Mouse (Mus musculus) hindbrain, embryonic 11.5 days (tissue): ENCODE measurements around the gene Slc37a1. TPM values are rescaled to one million over a fixed set of nuclear protein-coding genes. Genes with fewer than 3 reads are reported as not detected.

Source experiments
- ATAC-seq: fragments of 200-750 bp; cut with Nextera tagmentation; 2 replicates; pipeline ENCODE4 v1.8.0; 2017; ENCODE audit warnings: mild to moderate bottlenecking, moderate TSS enrichment, moderate library complexity; ENCODE audit not compliant: low FRiP score
- DNase-seq: peaks from one replicate; pipeline ENCODE4 v3.0.0-alpha.2; 2015; ENCODE audit warnings: low spot score
- H3K27ac ChIP-seq: fragments of 300-500 bp; sonication (generic); 2 replicates; pipeline ENCODE4 v1.5.1; 2014; ENCODE audit warnings: mild to moderate bottlenecking, low read depth, low read length
- H3K27me3 ChIP-seq: fragments of 300-500 bp; sonication (generic); 2 replicates; pipeline ENCODE4 v1.6.1; 2014; ENCODE audit warnings: mild to moderate bottlenecking, low read length, moderate library complexity, mixed read lengths; ENCODE audit not compliant: control insufficient read depth, insufficient read depth
- H3K36me3 ChIP-seq: fragments of 300-500 bp; sonication (generic); 2 replicates; pipeline ENCODE4 v1.6.1; 2014; ENCODE audit warnings: mild to moderate bottlenecking, low read length, moderate library complexity, mixed read lengths; ENCODE audit not compliant: control insufficient read depth, insufficient read depth
- H3K4me1 ChIP-seq: fragments of 300-500 bp; sonication (generic); replicated peaks from 2 replicates; pipeline ENCODE4 v1.6.1; 2014; ENCODE audit warnings: low read length, mixed read lengths; ENCODE audit not compliant: control insufficient read depth, insufficient read depth
- H3K4me2 ChIP-seq: fragments of 300-500 bp; sonication (generic); replicated peaks from 2 replicates; pipeline ENCODE4 v1.6.1; 2014; ENCODE audit warnings: mild to moderate bottlenecking, low read depth, low read length
- H3K4me3 ChIP-seq: fragments of 300-500 bp; sonication (generic); 2 replicates; pipeline ENCODE4 v1.5.1; 2014; ENCODE audit warnings: low read depth, low read length
- H3K9ac ChIP-seq: fragments of 300-500 bp; sonication (generic); 2 replicates; pipeline ENCODE4 v1.6.1; 2014; ENCODE audit warnings: low read depth, low read length
- H3K9me3 ChIP-seq: fragments of 300-500 bp; sonication (generic); 2 replicates; pipeline ENCODE4 v1.6.1; 2016; ENCODE audit warnings: low read length; ENCODE audit not compliant: control insufficient read depth
- WGBS: fragments of 180-500 bp; shearing (Covaris S2); extraction: QIAGEN DNeasy Blood & Tissue Kit; methylation state at CpG from one replicate; pipeline ENCODE4 v1.1.7; 2014; 5-methylcytosine and 5-hydroxymethylcytosine counted together
- polyA plus RNA-seq: library from polyadenylated mRNA; unstranded; fragments of >200 nt; fragmentation: Nextera tagmentation; extraction: Ambion mirVana; gene quantifications from 2 replicates; pipeline ENCODE4 v1.2.1, GENCODE M21; 2014

The Slc37a1 gene
- polyA plus RNA-seq, 1 experiment from 2014 or later = 13.0 TPM

- H3K4me2 ChIP-seq = no peak overlapping the region
- no peak overlapping the region for H3K27ac ChIP-seq
- no peak overlapping the region for H3K4me3 ChIP-seq
- no peaks in the 10 kb centered on the region for H3K4me1 ChIP-seq
- ATAC-seq (no peak), DNase-seq (no peak)
- whole genome bisulfite sequencing = 92% methylated on average over 12 of the region's 12 CpGs
- no peaks in the 10 kb centered on the region for H3K27me3 ChIP-seq
- no peaks in the 10 kb centered on the region for H3K36me3 ChIP-seq
- no peaks in the 10 kb centered on the region for H3K9me3 ChIP-seq
- no peak overlapping the region for H3K9ac ChIP-seq
Observed at GRCm38 (mm10) chr17:31257898-31258297, 28.7 kb upstream of the Slc37a1 start.

DNA sequence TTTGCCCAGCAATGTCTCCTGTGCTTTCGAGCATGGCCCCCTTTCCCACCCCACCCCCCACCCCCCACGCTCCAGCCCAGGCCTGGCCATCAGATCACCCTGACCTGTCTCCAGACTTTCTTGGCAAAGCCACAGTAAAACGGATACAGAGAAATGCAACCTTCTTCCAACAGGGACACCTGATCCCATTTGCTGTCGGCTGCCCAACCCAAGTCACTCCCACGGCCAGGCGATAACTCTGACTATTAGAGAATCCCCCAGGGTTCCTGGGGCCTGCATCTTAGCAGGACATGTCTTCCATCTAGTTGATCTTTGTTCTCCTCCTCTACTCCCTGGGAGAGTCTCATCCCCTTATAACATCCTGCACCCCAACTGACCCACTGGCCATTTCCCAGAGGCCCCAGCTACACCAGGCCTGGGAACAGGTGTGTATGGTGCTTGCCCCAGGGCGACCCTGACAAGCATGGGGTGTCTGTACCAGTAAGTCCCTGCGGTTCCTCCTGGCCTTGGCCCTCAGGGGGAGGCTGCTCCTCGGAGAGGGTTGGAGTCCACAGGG lies 28.2 kb upstream of the Slc37a1 start:
- H3K27me3 ChIP-seq = no peaks in the 10 kb centered on the region
- no peak overlapping the region for H3K4me2 ChIP-seq
- no peaks in the 10 kb centered on the region for H3K36me3 ChIP-seq
- WGBS = 79% methylated on average over 9 of the region's 9 CpGs
- H3K9me3 ChIP-seq = no peaks in the 10 kb centered on the region
- DNase-seq (no peak), ATAC-seq (no peak)
- no peak overlapping the region for H3K9ac ChIP-seq
- H3K4me3 ChIP-seq = no peak overlapping the region
- H3K4me1 ChIP-seq = no peaks in the 10 kb centered on the region
- H3K27ac ChIP-seq = no peak overlapping the region

- Histone ChIP-seq H3K27ac (no peak overlapping the region), H3K4me3 (no peak overlapping the region), H3K27me3 (no peaks in the 10 kb centered on the region), H3K9me3 (no peaks in the 10 kb centered on the region), H3K4me1 (no peaks in the 10 kb centered on the region), H3K9ac (no peak overlapping the region), H3K36me3 (no peaks in the 10 kb centered on the region), H3K4me2 (no peak overlapping the region)
- WGBS = 77% methylated on average over 4 of the region's 4 CpGs
- ATAC-seq (no peak), DNase-seq (no peak)
Observed at GRCm38 (mm10) chr17:31259145-31259544, 27.4 kb upstream of the Slc37a1 start.

GRCm38 (mm10) chr17:31259825-31260224 lies 26.8 kb upstream of the Slc37a1 start:
- H3K9me3 ChIP-seq = no peaks in the 10 kb centered on the region
- WGBS = 76% methylated on average over 4 of the region's 4 CpGs
- H3K4me3 ChIP-seq = no peak overlapping the region

GRCm38 (mm10) chr17:31260430-31260829 lies 26.2 kb upstream of the Slc37a1 start:
- Histone ChIP-seq H3K9ac (no peak overlapping the region), H3K27ac (no peak overlapping the region), H3K4me3 (no peak overlapping the region), H3K4me2 (no peak overlapping the region), H3K27me3 (no peaks in the 10 kb centered on the region), H3K4me1 (no peaks in the 10 kb centered on the region), H3K36me3 (no peaks in the 10 kb centered on the region), H3K9me3 (no peaks in the 10 kb centered on the region)
- WGBS = 92% methylated on average over 7 of the region's 7 CpGs
- ATAC-seq (no peak), DNase-seq (no peak)

More at GRCm38 (mm10) chr17:31259825-31260224, 26.8 kb upstream of the Slc37a1 start:
- no peak overlapping the region for H3K4me2 ChIP-seq
- H3K27me3 ChIP-seq = no peaks in the 10 kb centered on the region
- DNase-seq (no peak), ATAC-seq (no peak)
- H3K4me1 ChIP-seq = no peaks in the 10 kb centered on the region
- H3K36me3 ChIP-seq = no peaks in the 10 kb centered on the region
- H3K27ac ChIP-seq = no peak overlapping the region
- no peak overlapping the region for H3K9ac ChIP-seq

- Histone ChIP-seq H3K9ac (no peak overlapping the region), H3K4me1 (no peaks in the 10 kb centered on the region), H3K4me3 (no peak overlapping the region), H3K9me3 (no peaks in the 10 kb centered on the region), H3K27ac (no peak overlapping the region), H3K27me3 (no peaks in the 10 kb centered on the region), H3K4me2 (no peak overlapping the region), H3K36me3 (no peaks in the 10 kb centered on the region)
- ATAC-seq = no peak
- no peak for DNase-seq
- WGBS = 83% methylated on average over 6 of the region's 6 CpGs
Observed at GRCm38 (mm10) chr17:31261352-31261751, 25.2 kb upstream of the Slc37a1 start.

DNA sequence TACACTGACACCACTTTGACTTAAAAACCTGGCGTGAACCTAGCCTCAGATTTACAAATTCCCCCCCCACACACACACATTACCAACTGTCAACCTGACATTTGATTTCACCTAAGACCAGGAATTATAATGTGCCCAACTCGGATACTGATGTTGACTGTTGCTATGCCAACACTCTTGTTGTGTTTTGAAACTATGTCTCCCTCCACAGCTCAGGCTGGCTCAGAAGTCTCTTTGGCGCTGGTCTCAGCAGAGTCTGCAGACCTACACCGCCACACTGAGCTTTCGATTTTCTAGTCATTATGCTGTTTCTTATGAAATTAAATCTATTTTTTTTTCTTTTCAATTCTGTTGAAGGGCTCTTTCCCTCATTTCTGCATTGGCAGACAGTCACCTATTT lies 23.9 kb upstream of the Slc37a1 start:
- 71% methylated on average over 5 of the region's 5 CpGs for WGBS
- Histone ChIP-seq H3K9ac (no peak overlapping the region), H3K9me3 (no peaks in the 10 kb centered on the region), H3K27me3 (no peaks in the 10 kb centered on the region), H3K4me2 (no peak overlapping the region), H3K4me1 (no peaks in the 10 kb centered on the region), H3K4me3 (no peak overlapping the region), H3K36me3 (no peaks in the 10 kb centered on the region), H3K27ac (no peak overlapping the region)
- ATAC-seq (no peak), DNase-seq (no peak)

- ATAC-seq (no peak), DNase-seq (no peak)
- Histone ChIP-seq H3K4me3 (no peak overlapping the region), H3K4me2 (no peak overlapping the region), H3K4me1 (no peaks in the 10 kb centered on the region), H3K27ac (no peak overlapping the region), H3K36me3 (no peaks in the 10 kb centered on the region), H3K9me3 (no peaks in the 10 kb centered on the region), H3K9ac (no peak overlapping the region), H3K27me3 (no peaks in the 10 kb centered on the region)
- WGBS = 85% methylated on average over 5 of the region's 5 CpGs
Observed at GRCm38 (mm10) chr17:31263770-31264169, 22.8 kb upstream of the Slc37a1 start.

DNA sequence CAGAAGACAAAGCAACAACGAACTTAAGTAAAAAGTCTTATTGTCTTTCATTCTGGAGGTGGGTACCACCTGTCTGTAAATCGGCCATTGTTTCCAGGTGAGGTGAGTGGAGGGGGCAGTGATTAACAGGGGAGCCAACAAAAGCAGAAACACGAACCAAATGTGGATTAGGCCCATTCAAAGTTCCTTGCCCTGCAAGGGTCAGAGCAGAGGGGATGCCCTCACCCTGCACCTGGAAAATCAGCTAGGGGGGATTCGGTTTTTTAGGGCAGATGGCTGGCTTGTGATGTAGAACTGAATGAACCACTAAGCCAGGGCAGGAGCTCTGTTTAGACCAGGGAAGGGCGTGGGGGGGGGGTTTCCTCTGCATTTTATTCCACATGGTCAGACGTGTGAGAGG lies 22.2 kb upstream of the Slc37a1 start:
- WGBS = 55% methylated on average over 6 of the region's 6 CpGs
- no peaks in the 10 kb centered on the region for H3K4me1 ChIP-seq

More for the DNA sequence above, 22.2 kb upstream of the Slc37a1 start:
- no peak overlapping the region for H3K4me3 ChIP-seq
- H3K27me3 ChIP-seq = no peaks in the 10 kb centered on the region
- no peak overlapping the region for H3K4me2 ChIP-seq
- H3K9me3 ChIP-seq = no peaks in the 10 kb centered on the region
- ATAC-seq (no peak), DNase-seq (no peak)
- H3K27ac ChIP-seq = no peak overlapping the region
- H3K9ac ChIP-seq = no peak overlapping the region
- H3K36me3 ChIP-seq = no peaks in the 10 kb centered on the region
